Mouse (Mus musculus): ENCODE measurements at regions not wholly inside any gene's neighbourhood (a gene's known extent, or its start where the extent isn't known, plus 50 kb on each side); places are given as distances from the start of the nearest gene placed in this dataset.

DNA sequence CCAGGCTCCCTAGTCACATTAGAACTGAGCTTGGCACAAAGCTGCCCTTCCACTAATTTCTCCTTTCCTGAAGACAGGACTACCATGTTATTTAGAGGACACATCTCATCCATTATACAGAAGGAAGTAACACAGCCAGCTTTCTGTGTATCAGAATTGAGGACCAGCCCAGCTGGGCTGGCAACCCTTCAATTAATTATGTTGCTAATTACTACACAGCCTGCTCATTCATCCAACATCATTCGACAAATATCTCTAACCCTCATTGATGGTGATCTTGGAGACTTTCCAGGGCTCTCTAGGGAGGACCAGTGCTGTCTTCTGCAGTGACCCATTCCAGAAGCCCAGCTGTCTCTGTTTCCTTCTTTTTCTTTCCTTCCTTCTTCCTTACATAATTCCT lies 263.7 kb upstream of the Elac2 start:
- TF ChIP-seq GATA1 (IDR thresholded peaks at IDR 0.05; ENCODE audit: borderline replicate concordance, low read length) (no peak), FLI1 (IDR thresholded peaks at IDR 0.05; ENCODE audit: low read length) (no peak)
